Mouse (Mus musculus): ENCODE results near the gene Lrpprc.

DNA sequence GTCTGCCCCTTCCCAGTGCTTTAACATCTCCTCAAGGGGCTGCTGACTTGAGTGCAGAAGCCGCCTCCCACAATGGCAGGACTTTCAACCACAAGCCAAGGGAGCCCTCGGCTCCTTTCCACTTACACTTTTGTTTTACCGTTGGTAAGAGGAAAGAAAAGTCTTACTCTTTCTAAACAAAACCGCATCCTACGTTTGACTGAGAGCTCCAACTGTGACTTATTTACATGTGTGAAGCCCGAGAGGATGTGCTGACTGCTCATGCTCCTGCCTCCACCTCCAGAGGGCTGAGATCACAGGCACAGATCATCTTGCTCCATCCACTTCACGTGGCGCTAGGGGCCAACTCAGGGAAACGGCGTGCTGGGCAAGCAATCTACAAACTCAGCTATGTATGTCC lies 32.2 kb downstream of the Lrpprc start:
- TF ChIP-seq CTCF (IDR thresholded peaks at IDR 0.05; ENCODE audit: low read depth) = no peak
- no peak for TF ChIP-seq EP300 (IDR thresholded peaks at IDR 0.05; ENCODE audit: low read depth)
